Mouse (Mus musculus) ES-E14 (cell line): Measurements from ENCODE around the gene Ush1g.

ENCODE experiments used
- MAFK ChIP-seq: IDR thresholded peaks from 2 replicates; pipeline ENCODE4 v1.6.1; 2014; ENCODE audit warnings: mild to moderate bottlenecking, low read depth, low read length, inconsistent platforms; ENCODE audit not compliant: insufficient read depth
- ZC3H11A ChIP-seq: IDR thresholded peaks from 2 replicates; pipeline ENCODE4 v1.6.1; 2012; ENCODE audit warnings: low read depth, mild to moderate bottlenecking, inconsistent platforms, low read length, borderline replicate concordance
- ZNF384 ChIP-seq: IDR thresholded peaks from 2 replicates; pipeline ENCODE4 v1.6.1; 2012; ENCODE audit warnings: low read depth, low read length, inconsistent platforms

DNA sequence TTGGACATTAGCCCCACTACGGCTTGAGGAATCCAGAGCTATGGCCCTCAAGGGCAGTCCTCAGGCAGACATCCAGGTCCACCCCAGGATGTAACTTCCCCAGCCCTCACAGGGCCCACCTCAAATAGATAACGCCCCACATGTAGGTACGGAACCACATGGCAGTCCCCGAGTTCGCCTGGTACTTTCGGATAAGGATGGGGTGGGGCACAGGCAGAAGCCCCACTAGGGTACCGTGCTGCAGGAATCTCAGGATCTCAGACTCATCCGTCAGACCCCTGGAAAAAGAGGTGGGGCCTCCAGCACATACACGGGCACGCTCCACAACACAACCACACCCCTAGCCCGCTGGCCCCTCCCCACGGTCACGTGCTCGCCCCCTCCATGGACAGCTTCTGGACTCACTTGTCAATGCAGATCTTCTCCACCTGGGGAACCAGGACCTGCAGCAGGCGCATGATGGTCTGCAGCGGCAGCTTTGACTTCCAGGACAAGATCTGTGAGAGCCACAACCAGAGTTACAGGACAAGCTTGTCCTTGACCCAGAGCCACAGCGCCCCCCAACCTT is 26.9 kb upstream of the Ush1g start:
- TF ChIP-seq ZC3H11A = no peak
- TF ChIP-seq ZNF384 = no peak
- no peak for TF ChIP-seq MAFK
